Mouse (Mus musculus) c-Kit-negative CD71-positive TER-119-positive erythroid progenitor cells, embryonic 14.5 days (primary cell): ENCODE data around the gene Olfr786.

Experiments
- DNase-seq: peaks from one replicate; pipeline ENCODE4 v3.0.0-alpha.2; 2013; ENCODE audit warnings: low read depth, low spot score

The Olfr786 gene

GRCm38 (mm10) chr10:129427006-129427405 is at the start of gene Olfr786:
Gene Olfr786 (plus strand): TSS chr10:129427306.
- DNase-seq = no peak

GRCm38 (mm10) chr10:129383783-129384182 is 43.3 kb upstream of the Olfr786 start, which contains the start of gene Olfr784:
Gene Olfr784 (plus strand): TSS chr10:129384083.
- no peak for DNase-seq

GRCm38 (mm10) chr10:129400892-129401291 is 26.2 kb upstream of the Olfr786 start:
- no peak for DNase-seq

- DNase-seq = no peak
Measured at GRCm38 (mm10) chr10:129405126-129405525, 22.0 kb upstream of the Olfr786 start, which contains the start of gene Olfr785. Gene Olfr785 (plus strand): TSS chr10:129405426.

DNA sequence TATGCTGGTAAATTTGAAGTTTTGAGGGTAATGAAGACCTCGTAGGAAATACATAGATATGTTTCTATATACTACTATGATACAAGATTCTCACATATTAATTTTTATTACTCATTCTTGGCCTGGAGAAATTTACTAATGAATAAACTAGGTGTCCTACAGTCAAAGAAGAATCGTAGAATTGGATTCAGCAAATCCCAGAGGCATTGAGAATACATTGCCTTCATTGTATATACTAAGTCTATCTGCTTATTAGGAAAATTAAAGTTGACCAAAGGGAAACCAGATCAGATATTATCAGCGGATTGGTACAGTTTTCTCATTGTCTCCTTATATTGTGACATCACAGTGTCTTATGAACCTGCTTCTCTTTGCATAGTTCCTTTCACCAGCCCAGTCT is 34.5 kb downstream of the Olfr786 start, which contains the start of gene Olfr787:
TSS of gene Olfr787 (plus strand) at position 301 of the 400 bp plus-strand sequence.
- DNase-seq = no peak

DNA sequence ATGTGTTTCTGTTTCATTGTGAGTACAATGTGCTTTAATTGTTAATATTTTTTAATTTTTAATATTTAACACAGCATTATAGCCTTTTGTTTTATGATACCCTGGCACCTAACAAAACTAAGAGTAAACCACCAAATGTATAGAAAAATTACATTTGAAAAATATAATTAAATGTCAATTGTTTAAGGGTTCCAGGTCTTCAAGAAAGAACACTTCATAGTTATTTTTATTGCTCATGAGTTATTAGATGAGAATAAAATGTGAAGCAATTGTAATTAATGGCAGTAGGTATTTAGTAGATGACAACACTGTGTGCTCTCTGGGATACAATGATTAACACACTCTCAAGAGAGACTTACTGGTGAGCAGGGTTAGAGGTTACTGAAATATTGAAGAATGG is 43.6 kb downstream of the Olfr786 start, which contains the start of gene Olfr788:
TSS of gene Olfr788 (plus strand) at position 301 of the 400 bp plus-strand sequence.
- DNase-seq = no peak

DNA sequence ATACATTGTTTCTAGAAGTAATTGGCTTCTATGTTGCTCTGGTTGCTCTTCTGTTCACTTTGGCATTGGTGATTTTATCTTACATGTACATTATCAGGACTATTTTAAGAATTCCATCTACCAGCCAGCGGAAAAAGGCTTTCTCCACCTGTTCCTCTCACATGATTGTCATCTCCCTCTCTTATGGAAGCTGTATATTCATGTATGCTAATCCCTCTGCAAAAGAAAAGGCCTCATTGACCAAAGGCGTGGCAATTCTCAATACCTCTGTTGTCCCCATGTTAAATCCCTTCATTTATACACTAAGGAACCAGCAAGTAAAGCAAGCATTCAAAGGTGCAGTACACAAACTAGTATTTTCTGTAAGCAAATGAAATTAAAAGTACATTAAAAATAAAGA is 46.1 kb downstream of the Olfr786 start:
- DNase-seq = no peak

- DNase-seq = no peak
Measured at GRCm38 (mm10) chr10:129473723-129474122, 46.6 kb downstream of the Olfr786 start.

DNA sequence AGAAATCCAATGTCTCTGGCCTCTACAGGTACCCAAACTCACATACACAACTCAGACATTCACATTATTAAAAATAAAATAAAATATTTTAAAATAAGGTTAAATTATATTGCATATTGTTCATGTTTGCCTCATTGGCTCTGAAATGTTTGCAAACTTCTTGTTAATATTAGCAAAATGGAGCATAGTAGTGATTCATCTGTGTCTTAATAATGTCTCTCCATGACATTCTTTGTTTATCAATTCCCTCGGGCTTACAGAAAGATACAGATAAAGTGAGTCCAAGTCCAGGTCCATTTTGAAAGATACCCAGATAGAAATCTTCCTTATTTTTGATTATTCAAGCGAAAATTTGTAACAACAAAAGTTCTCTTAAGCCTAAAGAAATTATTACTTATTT is 57.3 kb downstream of the Olfr786 start, which contains the start of gene Olfr789:
TSS of gene Olfr789 (plus strand) at position 301 of the 400 bp plus-strand sequence.
- DNase-seq = no peak
